Mouse (Mus musculus) hindbrain, embryonic 13.5 days (tissue): Measurements from ENCODE around the gene Acox3. TPM values are rescaled to one million over a fixed set of nuclear protein-coding genes. Genes with fewer than 3 reads are reported as not detected.

Source experiments
- polyA plus RNA-seq: library from polyadenylated mRNA; unstranded; fragments of >200 nt; fragmentation: Nextera tagmentation; extraction: Ambion mirVana; gene quantifications from 2 replicates; pipeline ENCODE4 v1.2.1, GENCODE M21; 2015

Acox3 gene
- polyA plus RNA-seq, 1 experiment from 2014 or later: 16.0 TPM

Other genes starting within 250 kb of the Acox3 start
- 0.54 and 1.5 TPM in 2 replicates for gene Hmx1, start 193.9 kb upstream of the Acox3 start, polyA plus RNA-seq
- 1.1 and 2.3 TPM in 2 replicates for gene Cpz, start 57.3 kb upstream of the Acox3 start, polyA plus RNA-seq
- gene Trmt44, start 8.0 kb upstream of the Acox3 start, polyA plus RNA-seq: 7.5 and 8.2 TPM in 2 replicates
- 12.2 and 12.7 TPM in 2 replicates for gene Htra3, start 96.7 kb downstream of the Acox3 start, polyA plus RNA-seq
- gene Sh3tc1, start 156.9 kb downstream of the Acox3 start, polyA plus RNA-seq: 2.7 and 3.8 TPM in 2 replicates
- gene Ablim2, start 174.8 kb downstream of the Acox3 start, polyA plus RNA-seq: 9.5 and 10.4 TPM in 2 replicates